Mouse (Mus musculus): ENCODE results near the gene Tubb2a. TPM values are rescaled to one million over a fixed set of nuclear protein-coding genes. Genes with fewer than 3 reads are reported as not detected.

Gene Tubb2a
- polyA plus RNA-seq, 1 experiment from 2014 or later = 960 TPM

Other genes with a start within 250 kb of the Tubb2a start
- not detected in 2 replicates for gene Serpinb6e, start 234.6 kb downstream of the Tubb2a start, polyA plus RNA-seq (2016; fragmentation: Nextera tagmentation; extraction: Ambion mirVana)
- gene Serpinb6c, start 172.3 kb downstream of the Tubb2a start, polyA plus RNA-seq (2016; fragmentation: Nextera tagmentation; extraction: Ambion mirVana) = 0.29 TPM in 2 replicates
- gene Nqo2, start 113.3 kb downstream of the Tubb2a start, polyA plus RNA-seq (2016; fragmentation: Nextera tagmentation; extraction: Ambion mirVana) = 13.9 and 18.9 TPM in 2 replicates
- 8.7 and 10.4 TPM in 2 replicates for gene Ripk1, start 75.6 kb downstream of the Tubb2a start, polyA plus RNA-seq (2016; fragmentation: Nextera tagmentation; extraction: Ambion mirVana)
- gene Serpinb6a, start 75.2 kb downstream of the Tubb2a start, polyA plus RNA-seq (2016; fragmentation: Nextera tagmentation; extraction: Ambion mirVana) = 36.3 and 38.8 TPM in 2 replicates
- 34.3 and 35.4 TPM in 2 replicates for gene Bphl, start 40.4 kb downstream of the Tubb2a start, polyA plus RNA-seq (2016; fragmentation: Nextera tagmentation; extraction: Ambion mirVana)
- 425 and 501 TPM in 2 replicates for gene Tubb2b, start 52.5 kb upstream of the Tubb2a start, polyA plus RNA-seq (2016; fragmentation: Nextera tagmentation; extraction: Ambion mirVana)
- 96.9 and 101 TPM in 2 replicates for gene Psmg4, start 85.0 kb upstream of the Tubb2a start, polyA plus RNA-seq (2016; fragmentation: Nextera tagmentation; extraction: Ambion mirVana)